Mouse (Mus musculus) embryonic facial prominence, embryonic 15.5 days (tissue): ENCODE measurements around the gene Sh2b3. TPM values are rescaled to one million over a fixed set of nuclear protein-coding genes. Genes with fewer than 3 reads are reported as not detected.

Source experiments
- ATAC-seq: fragments of 200-750 bp; cut with Nextera tagmentation; 2 replicates; pipeline ENCODE4 v1.8.0; 2017; ENCODE audit warnings: low read depth, moderate TSS enrichment; ENCODE audit not compliant: insufficient number of reproducible peaks, low FRiP score, low TSS enrichment
- H3K27ac ChIP-seq: fragments of 300-500 bp; sonication (generic); replicated peaks from 2 replicates; pipeline ENCODE4 v1.5.1; 2015; ENCODE audit warnings: mild to moderate bottlenecking, inconsistent platforms
- H3K27me3 ChIP-seq: fragments of 300-500 bp; sonication (generic); 2 replicates; pipeline ENCODE4 v1.6.1; 2015; ENCODE audit warnings: inconsistent platforms
- H3K36me3 ChIP-seq: fragments of 300-500 bp; sonication (generic); 2 replicates; pipeline ENCODE4 v1.6.1; 2015; ENCODE audit warnings: mild to moderate bottlenecking, inconsistent platforms
- H3K4me1 ChIP-seq: fragments of 300-500 bp; sonication (generic); 2 replicates; pipeline ENCODE4 v1.6.1; 2015; ENCODE audit warnings: inconsistent platforms
- H3K4me2 ChIP-seq: fragments of 300-500 bp; sonication (generic); replicated peaks from 2 replicates; pipeline ENCODE4 v1.6.1; 2015; ENCODE audit warnings: mild to moderate bottlenecking, inconsistent platforms
- H3K4me3 ChIP-seq: fragments of 300-500 bp; sonication (generic); replicated peaks from 2 replicates; pipeline ENCODE4 v1.5.1; 2015; ENCODE audit warnings: mild to moderate bottlenecking, inconsistent platforms
- H3K9ac ChIP-seq: fragments of 300-500 bp; sonication (generic); 2 replicates; pipeline ENCODE4 v1.6.1; 2015; ENCODE audit warnings: inconsistent platforms
- H3K9me3 ChIP-seq: fragments of 300-500 bp; sonication (generic); replicated peaks from 2 replicates; pipeline ENCODE4 v1.6.1; 2016; ENCODE audit warnings: inconsistent platforms
- WGBS: fragments of 180-500 bp; shearing (Covaris S2); methylation state at CpG from one replicate; pipeline ENCODE4 v1.1.7; 2015; 5-methylcytosine and 5-hydroxymethylcytosine counted together
- polyA plus RNA-seq: library from polyadenylated mRNA; unstranded; fragments of >200 nt; fragmentation: Nextera tagmentation; extraction: Ambion mirVana; gene quantifications from 2 replicates; pipeline ENCODE4 v1.2.1, GENCODE M21; 2015

The Sh2b3 gene
- 17.5 and 18.7 TPM in 2 replicates for polyA plus RNA-seq

- ATAC-seq, result peak; percentile 0; the same call in 1 of the 2 replicates
- H3K4me1 ChIP-seq, result peaks cover 65% of the 10 kb centered on the region
- under 1% methylated on average over 35 of the region's 35 CpGs for WGBS
- peak within 1 kb of the TSS; percentile 80 for H3K27ac ChIP-seq
- peak within 1 kb of the TSS; percentile 93 for H3K4me2 ChIP-seq
- H3K27me3 ChIP-seq, result no peaks in the 10 kb centered on the region; the same call in 1 of the 2 replicates
- peak within 1 kb of the TSS; percentile 84 for H3K4me3 ChIP-seq
- H3K9ac ChIP-seq, result peak within 1 kb of the TSS; percentile 75
- no peaks in the 10 kb centered on the region for H3K36me3 ChIP-seq
- no peaks in the 10 kb centered on the region for H3K9me3 ChIP-seq
Observed at GRCm38 (mm10) chr5:121837441-121838340, at the start of gene Sh2b3. TSS of gene Sh2b3 (minus strand) at chr5:121837646.

- WGBS, result 59% methylated on average over 8 of the region's 8 CpGs
- ATAC-seq, result no peak
- Histone ChIP-seq H3K9ac (no peak overlapping the region), H3K4me2 (no peak overlapping the region), H3K27ac (no peak overlapping the region), H3K4me3 (no peak overlapping the region), H3K27me3 (no peaks in the 10 kb centered on the region), H3K9me3 (no peaks in the 10 kb centered on the region), H3K4me1 (no peaks in the 10 kb centered on the region), H3K36me3 (no peaks in the 10 kb centered on the region)
Observed at GRCm38 (mm10) chr5:121883356-121883755, 45.9 kb upstream of the Sh2b3 start.

- Histone ChIP-seq H3K4me3 (no peak overlapping the region), H3K9ac (no peak overlapping the region), H3K9me3 (no peaks in the 10 kb centered on the region), H3K4me1 (no peaks in the 10 kb centered on the region), H3K4me2 (no peak overlapping the region), H3K36me3 (no peaks in the 10 kb centered on the region), H3K27ac (no peak overlapping the region), H3K27me3 (no peaks in the 10 kb centered on the region)
- ATAC-seq, result no peak
- 62% methylated on average over 6 of the region's 6 CpGs for WGBS
Observed at GRCm38 (mm10) chr5:121879211-121879610, 41.8 kb upstream of the Sh2b3 start.

GRCm38 (mm10) chr5:121878703-121879102, 41.3 kb upstream of the Sh2b3 start:
- WGBS, result 77% methylated on average over 17 of the region's 17 CpGs
- no peaks in the 10 kb centered on the region for H3K4me1 ChIP-seq

GRCm38 (mm10) chr5:121876901-121877300, 39.5 kb upstream of the Sh2b3 start:
- Histone ChIP-seq H3K9me3 (no peaks in the 10 kb centered on the region), H3K9ac (no peak overlapping the region), H3K27me3 (no peaks in the 10 kb centered on the region), H3K4me3 (no peak overlapping the region), H3K4me2 (no peak overlapping the region), H3K36me3 (no peaks in the 10 kb centered on the region), H3K4me1 (no peaks in the 10 kb centered on the region), H3K27ac (no peak overlapping the region)
- no peak for ATAC-seq
- WGBS, result 82% methylated on average over 12 of the region's 12 CpGs

More at GRCm38 (mm10) chr5:121878703-121879102, 41.3 kb upstream of the Sh2b3 start:
- Histone ChIP-seq H3K4me2 (no peak overlapping the region), H3K36me3 (no peaks in the 10 kb centered on the region), H3K27me3 (no peaks in the 10 kb centered on the region), H3K9ac (no peak overlapping the region), H3K27ac (no peak overlapping the region), H3K4me3 (no peak overlapping the region), H3K9me3 (no peaks in the 10 kb centered on the region)
- ATAC-seq, result no peak

GRCm38 (mm10) chr5:121875041-121875440, 37.6 kb upstream of the Sh2b3 start:
- Histone ChIP-seq H3K4me3 (no peak overlapping the region), H3K4me2 (no peak overlapping the region), H3K27ac (no peak overlapping the region), H3K9ac (no peak overlapping the region), H3K9me3 (no peaks in the 10 kb centered on the region), H3K4me1 (no peaks in the 10 kb centered on the region), H3K36me3 (no peaks in the 10 kb centered on the region), H3K27me3 (no peaks in the 10 kb centered on the region)
- ATAC-seq, result no peak
- 89% methylated on average over 12 of the region's 12 CpGs for WGBS

- no peak overlapping the region for H3K4me3 ChIP-seq
Observed at GRCm38 (mm10) chr5:121872158-121872557, 34.7 kb upstream of the Sh2b3 start.

GRCm38 (mm10) chr5:121871515-121872030, 34.1 kb upstream of the Sh2b3 start:
- Histone ChIP-seq H3K4me3 (no peak overlapping the region), H3K4me2 (no peak overlapping the region), H3K4me1 (0 out of 2 replicates have a peak, but pooled peaks cover 4% of the 10 kb centered on the region), H3K36me3 (no peaks in the 10 kb centered on the region), H3K9me3 (no peaks in the 10 kb centered on the region), H3K27ac (no peak overlapping the region), H3K27me3 (no peaks in the 10 kb centered on the region), H3K9ac (no peak overlapping the region)
- 82% methylated on average over 13 of the region's 13 CpGs for WGBS
- ATAC-seq, result no peak

More at GRCm38 (mm10) chr5:121872158-121872557, 34.7 kb upstream of the Sh2b3 start:
- H3K9me3 ChIP-seq, result no peaks in the 10 kb centered on the region
- H3K9ac ChIP-seq, result no peak overlapping the region
- H3K4me1 ChIP-seq, result 0 out of 2 replicates have a peak, but pooled peaks cover 4% of the 10 kb centered on the region
- ATAC-seq, result 0 out of 2 replicates have a peak, but pooled peaks have one; percentile 31
- H3K36me3 ChIP-seq, result no peaks in the 10 kb centered on the region
- no peak overlapping the region for H3K4me2 ChIP-seq
- no peak overlapping the region for H3K27ac ChIP-seq
- no peaks in the 10 kb centered on the region for H3K27me3 ChIP-seq
- 10% methylated on average over 4 of the region's 4 CpGs for WGBS

- WGBS, result 62% methylated on average over 6 of the region's 6 CpGs
Observed at GRCm38 (mm10) chr5:121870832-121871231, 33.4 kb upstream of the Sh2b3 start.

GRCm38 (mm10) chr5:121867963-121868362, 30.5 kb upstream of the Sh2b3 start:
- no peaks in the 10 kb centered on the region for H3K9me3 ChIP-seq
- H3K4me3 ChIP-seq, result no peak overlapping the region
- no peak overlapping the region for H3K27ac ChIP-seq
- H3K9ac ChIP-seq, result no peak overlapping the region
- no peaks in the 10 kb centered on the region for H3K36me3 ChIP-seq
- ATAC-seq, result no peak
- 0 out of 2 replicates have a peak, but pooled peaks cover 4% of the 10 kb centered on the region for H3K4me1 ChIP-seq
- H3K4me2 ChIP-seq, result no peak overlapping the region
- no peaks in the 10 kb centered on the region for H3K27me3 ChIP-seq
- 42% methylated on average over 5 of the region's 5 CpGs for WGBS

More at GRCm38 (mm10) chr5:121870832-121871231, 33.4 kb upstream of the Sh2b3 start:
- Histone ChIP-seq H3K36me3 (no peaks in the 10 kb centered on the region), H3K9ac (no peak overlapping the region), H3K4me3 (no peak overlapping the region), H3K27me3 (no peaks in the 10 kb centered on the region), H3K4me1 (0 out of 2 replicates have a peak, but pooled peaks cover 4% of the 10 kb centered on the region), H3K27ac (no peak overlapping the region), H3K9me3 (no peaks in the 10 kb centered on the region), H3K4me2 (no peak overlapping the region)
- ATAC-seq, result no peak

GRCm38 (mm10) chr5:121864330-121864729, 26.9 kb upstream of the Sh2b3 start:
- Histone ChIP-seq H3K27ac (no peak overlapping the region), H3K9me3 (no peaks in the 10 kb centered on the region), H3K27me3 (no peaks in the 10 kb centered on the region), H3K36me3 (0 out of 2 replicates have a peak, but pooled peaks cover 5% of the 10 kb centered on the region), H3K4me3 (no peak overlapping the region), H3K4me1 (0 out of 2 replicates have a peak, but pooled peaks cover 4% of the 10 kb centered on the region), H3K9ac (no peak overlapping the region), H3K4me2 (no peak overlapping the region)
- WGBS, result 8% methylated on average over 7 of the region's 11 CpGs
- ATAC-seq, result no peak
